Mouse (Mus musculus): ENCODE data around the gene Tnfrsf14.

DNA sequence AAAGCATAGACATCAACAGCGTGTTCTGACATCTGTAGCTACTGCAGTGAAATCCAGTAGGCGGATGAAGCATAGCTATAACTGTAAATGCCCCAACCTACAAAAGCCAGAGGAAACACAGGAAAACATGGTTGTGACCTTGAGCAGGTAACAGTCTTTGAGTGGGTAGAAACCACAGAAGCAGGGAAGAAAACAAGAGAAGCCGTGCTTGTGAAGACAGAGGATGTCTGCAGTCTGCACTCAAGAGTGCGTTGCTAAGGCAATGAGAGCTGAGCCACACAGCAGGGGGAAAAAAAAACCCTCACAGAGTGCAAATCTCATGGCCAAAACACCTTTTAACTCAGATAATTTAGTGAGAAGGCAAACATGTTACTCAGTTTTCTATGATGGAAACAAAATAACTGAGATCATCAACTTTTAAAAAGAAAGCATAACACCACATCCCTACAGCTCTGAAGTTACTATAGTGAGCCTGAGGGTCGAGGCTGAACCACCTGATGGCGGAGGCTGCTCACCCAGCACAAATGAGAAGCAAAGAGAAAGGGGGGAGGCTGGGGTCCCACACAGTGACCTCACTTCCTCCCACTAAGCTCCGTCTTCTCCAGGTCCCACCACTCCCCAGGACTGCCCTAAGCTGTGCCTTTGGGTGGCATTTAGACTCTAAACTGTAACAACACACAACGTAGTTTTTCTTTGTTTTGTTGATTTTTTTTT, 8.3 kb upstream of the Tnfrsf14 start:
- no peak for TF ChIP-seq POLR2A (IDR thresholded peaks at IDR 0.05; ENCODE audit: insufficient read depth, low read depth, low read length)
- no peak for TF ChIP-seq CTCF (IDR thresholded peaks at IDR 0.05)
- TF ChIP-seq EP300 (IDR thresholded peaks at IDR 0.05; ENCODE audit: insufficient read depth, low read depth, low read length) = no peak
